Mouse (Mus musculus) v-Abl transformed pro-B cells (cell line): Measurements from ENCODE around the gene Ccdc30.

ENCODE experiments used
- in situ Hi-C, 2 experiments: fragments of 400-800 bp; cut with MboI; formaldehyde crosslinking; loops; one replicate each; pipeline ENCODE4 v1.15.1; 2025; ENCODE audit not compliant: unreplicated experiment in 2 of 2

Gene Ccdc30

DNA sequence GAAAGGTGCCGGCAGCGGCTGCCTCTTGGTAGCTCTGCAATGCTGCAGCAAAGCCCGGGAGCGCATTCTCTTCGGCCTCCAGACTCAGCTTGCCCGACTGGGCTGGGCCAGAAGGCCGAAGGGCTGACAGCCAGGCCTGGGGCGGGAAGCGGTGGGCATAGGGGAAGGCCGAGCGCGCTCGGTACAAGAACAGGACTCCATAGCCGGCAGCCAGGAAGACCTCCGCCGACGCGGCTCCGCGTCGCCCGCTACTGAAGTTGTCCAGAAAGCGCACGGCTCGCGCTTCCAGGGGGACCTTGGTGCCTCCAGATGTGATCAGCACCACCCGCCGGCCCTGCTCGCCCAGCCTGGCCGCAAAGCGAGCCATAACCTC lies 6.6 kb upstream of the Ccdc30 start:
- in situ Hi-C loops = loop anchor here (10.0 kb wide), 1 partner anchor 113 kb away; the partner anchor contains the start of genes Foxj3 (in 2 of the 2) and Frg2f1 (in 2 of the 2)

- in situ Hi-C loops = loop anchor here (10.0 kb wide), 1 partner anchor 114 kb away; the partner anchor contains the start of genes Foxj3 (in 2 of the 2) and Frg2f1 (in 2 of the 2)
These were observed 5.9 kb upstream of the Ccdc30 start for GRCm38 (mm10) chr4:119421191-119421590.

DNA sequence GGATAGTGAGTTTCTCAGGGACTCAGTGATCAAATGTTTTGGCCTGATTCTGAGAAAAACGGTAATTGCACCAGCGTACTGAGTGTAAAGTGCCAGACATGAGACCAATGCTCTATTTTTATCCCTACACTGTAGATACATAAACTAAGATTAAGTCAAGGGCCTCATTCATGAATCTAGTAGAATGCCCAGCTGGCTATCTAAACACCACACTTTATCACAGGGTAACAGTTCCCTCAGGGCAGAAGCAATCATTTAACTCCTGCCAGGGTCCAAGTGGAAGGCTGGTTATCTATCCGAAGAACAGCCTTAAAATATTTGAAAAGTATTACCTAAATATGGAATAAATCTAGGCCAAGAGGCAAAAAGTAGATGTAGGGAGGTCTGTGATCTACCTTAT lies 2.6 kb upstream of the Ccdc30 start:
- in situ Hi-C loops = loop anchor here in 1 of 2 experiments (10.0 kb wide), 1 partner anchor 173 kb away; no protein-coding TSS in a partner anchor

GRCm38 (mm10) chr4:119417270-119417669 lies 1.9 kb upstream of the Ccdc30 start:
- in situ Hi-C loops = loop anchor here in 1 of 2 experiments (10.0 kb wide), 1 partner anchor 172 kb away; no protein-coding TSS in a partner anchor

DNA sequence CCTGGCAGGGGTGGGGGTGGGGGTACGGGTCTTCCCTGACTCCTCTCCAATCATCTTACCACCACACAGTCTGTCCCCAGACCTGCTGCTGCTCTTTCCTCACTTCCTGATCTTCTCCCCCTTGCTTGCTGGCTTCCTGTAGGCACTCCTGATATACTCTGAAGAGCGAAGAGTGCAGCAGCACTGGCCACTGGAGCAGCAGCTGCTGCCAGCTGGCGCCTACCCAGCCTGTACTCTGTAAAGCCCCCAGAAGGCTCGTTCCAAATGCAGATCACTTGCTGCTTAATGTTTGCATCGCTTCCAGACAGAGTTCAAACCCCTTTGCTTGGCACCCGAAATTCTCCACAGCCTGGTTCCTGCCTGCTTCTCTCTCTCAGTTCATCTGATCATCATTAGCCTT lies 2.5 kb downstream of the Ccdc30 start:
- in situ Hi-C loops = loop anchor here in 1 of 2 experiments (10.0 kb wide), 1 partner anchor 168 kb away; no protein-coding TSS in a partner anchor

- in situ Hi-C loops = loop anchor here in 1 of 2 experiments (10.0 kb wide), 1 partner anchor 167 kb away; no protein-coding TSS in a partner anchor
These were observed 3.3 kb downstream of the Ccdc30 start for GRCm38 (mm10) chr4:119411877-119412650.

DNA sequence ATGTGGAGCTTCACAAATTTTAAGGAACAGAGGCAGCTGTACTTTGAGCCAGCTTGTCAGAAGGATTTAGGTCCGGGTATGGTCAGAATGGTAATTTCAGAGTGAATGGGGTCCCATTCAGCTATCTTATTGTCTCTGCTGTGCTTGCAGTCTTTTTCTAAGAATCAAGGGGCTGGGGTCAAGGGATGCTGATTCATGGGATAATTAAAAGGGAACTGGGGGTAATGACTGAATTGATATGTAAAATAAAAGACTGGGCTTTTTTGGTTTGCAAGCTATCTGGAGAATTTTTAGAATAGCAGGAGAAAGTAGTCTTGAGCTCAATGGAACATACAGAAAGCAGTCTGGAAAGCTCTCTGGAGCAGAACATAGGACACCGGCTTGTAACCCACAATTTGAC lies 11.9 kb downstream of the Ccdc30 start:
- in situ Hi-C loops = no loop called here

- in situ Hi-C loops = no loop called here
These were observed 14.4 kb downstream of the Ccdc30 start for GRCm38 (mm10) chr4:119400896-119401295.

DNA sequence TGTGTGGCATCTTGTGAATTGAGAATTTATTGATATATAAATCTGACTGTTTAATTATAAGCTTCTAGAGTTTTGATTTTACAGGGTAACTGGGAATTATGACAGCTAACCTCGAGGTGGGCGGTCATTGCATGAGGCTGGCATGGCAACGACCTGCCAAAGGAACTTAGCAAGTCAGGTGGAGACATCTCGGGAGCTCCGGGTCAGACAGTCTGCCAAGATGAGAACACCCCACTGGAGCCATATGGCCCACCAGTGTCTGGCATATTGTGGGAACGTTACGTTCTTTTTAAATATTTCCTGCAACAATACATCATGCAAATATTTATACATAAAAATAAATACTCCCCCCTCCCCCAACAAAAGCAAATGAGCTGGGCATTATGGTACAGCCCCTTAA lies 16.6 kb downstream of the Ccdc30 start:
- in situ Hi-C loops = no loop called here

GRCm38 (mm10) chr4:119390369-119390768 lies 25.0 kb downstream of the Ccdc30 start:
- in situ Hi-C loops = no loop called here

GRCm38 (mm10) chr4:119389184-119389583 lies 26.1 kb downstream of the Ccdc30 start:
- in situ Hi-C loops = no loop called here

DNA sequence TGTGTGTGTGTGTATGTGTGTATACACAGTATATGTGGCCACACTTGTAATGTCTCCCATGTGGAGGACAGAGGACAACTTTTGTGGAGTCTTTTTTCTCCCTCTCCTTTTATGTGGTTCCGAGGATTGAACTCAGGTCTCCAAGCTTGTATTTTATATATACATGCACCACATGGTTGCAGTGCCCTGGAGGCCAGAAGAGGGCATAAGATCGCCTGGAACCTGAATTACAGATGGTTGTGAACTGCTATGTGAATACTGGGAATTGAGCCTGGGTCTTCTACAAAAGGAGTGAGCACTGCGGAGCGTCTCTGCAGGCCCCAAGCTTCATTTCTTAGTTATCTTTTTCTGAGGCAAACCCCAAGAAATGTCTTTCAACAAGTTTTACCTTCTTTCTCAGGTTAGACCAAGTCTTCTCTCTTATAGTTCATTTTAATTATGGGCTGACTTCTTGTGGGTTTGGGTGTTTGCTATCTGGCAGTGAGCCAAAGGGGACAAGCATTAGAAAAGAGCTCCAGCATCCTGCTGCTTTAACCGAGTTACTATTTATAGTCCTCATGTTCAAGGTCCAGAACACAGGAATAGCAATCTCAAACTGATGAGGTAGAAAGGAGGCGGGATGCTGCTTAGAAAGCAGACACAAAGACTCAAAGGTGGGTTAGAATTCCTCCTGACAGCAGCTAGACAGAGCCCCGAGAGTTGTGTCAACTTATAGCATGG lies 33.7 kb downstream of the Ccdc30 start:
- in situ Hi-C loops = no loop called here

GRCm38 (mm10) chr4:119369460-119369859 lies 45.9 kb downstream of the Ccdc30 start:
- in situ Hi-C loops = loop anchor here (25.0 kb wide), 1 partner anchor 357 kb away; no protein-coding TSS in a partner anchor

- in situ Hi-C loops = loop anchor here (25.0 kb wide), 1 partner anchor 355 kb away; no protein-coding TSS in a partner anchor
These were observed 48.4 kb downstream of the Ccdc30 start for GRCm38 (mm10) chr4:119366758-119367526.

- in situ Hi-C loops = loop anchor here (25.0 kb wide), 1 partner anchor 350 kb away; no protein-coding TSS in a partner anchor
These were observed 53.1 kb downstream of the Ccdc30 start for GRCm38 (mm10) chr4:119362231-119362630.

- in situ Hi-C loops = loop anchor here (25.0 kb wide), 1 partner anchor 347 kb away; no protein-coding TSS in a partner anchor
These were observed 55.9 kb downstream of the Ccdc30 start for GRCm38 (mm10) chr4:119359196-119359971.

GRCm38 (mm10) chr4:119345508-119345907 lies 69.8 kb downstream of the Ccdc30 start:
- in situ Hi-C loops = no loop called here

DNA sequence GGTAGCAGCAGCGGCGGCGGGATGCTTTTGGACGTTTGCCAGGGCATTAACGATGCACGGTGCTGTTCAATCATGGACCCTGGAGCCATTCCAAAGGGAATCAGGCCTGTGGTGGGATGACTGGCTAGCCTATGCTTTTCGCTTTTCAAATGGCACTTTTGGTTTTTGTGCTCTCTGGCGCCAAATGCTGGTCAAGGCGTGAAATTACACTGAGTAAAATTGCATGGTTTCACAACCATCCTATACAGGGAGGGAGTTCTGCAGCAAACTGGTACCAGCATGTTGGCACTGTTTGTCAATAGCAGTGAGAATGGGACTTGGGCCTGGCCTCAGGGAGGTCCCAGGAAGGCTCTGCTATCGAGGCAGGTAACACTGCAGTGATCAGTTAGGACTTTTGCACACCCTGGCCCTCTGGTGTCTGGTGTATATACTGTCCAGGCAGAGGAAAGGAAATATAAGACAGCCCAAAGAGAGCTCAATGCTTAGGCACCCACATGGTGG lies 76.4 kb downstream of the Ccdc30 start:
- in situ Hi-C loops = loop anchor here in 1 of 2 experiments (5.0 kb wide), 1 partner anchor 57 kb away; no protein-coding TSS in a partner anchor

DNA sequence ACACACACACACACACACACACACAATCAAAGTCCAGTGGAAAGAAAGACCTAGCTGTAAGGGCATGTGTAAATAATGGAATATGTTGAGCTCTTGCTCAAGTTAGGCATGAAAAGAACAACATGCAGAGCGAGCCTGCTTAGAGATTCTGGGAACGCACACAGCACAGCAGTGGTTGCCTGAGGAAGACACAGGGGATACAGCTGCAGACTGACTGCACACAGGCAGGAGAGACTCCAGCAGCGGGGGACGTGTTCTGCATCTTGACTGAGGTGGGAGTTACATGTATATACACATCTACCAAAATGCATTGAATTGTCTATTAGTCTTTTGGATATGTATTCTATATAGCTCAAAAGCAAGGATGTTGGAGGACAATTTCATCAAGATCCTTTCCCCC lies 76.9 kb downstream of the Ccdc30 start:
- in situ Hi-C loops = loop anchor here in 1 of 2 experiments (5.0 kb wide), 1 partner anchor 56 kb away; no protein-coding TSS in a partner anchor
